Mouse (Mus musculus) E14TG2a.4 (cell line): Measurements from ENCODE around the gene Ube2f.

ENCODE experiments used
- H3K27me3 ChIP-seq: 2 replicates; pipeline ENCODE4 v1.6.1; 2014; ENCODE audit warnings: low read length, control low read depth; ENCODE audit not compliant: insufficient read depth
- H3K36me3 ChIP-seq: 2 replicates; pipeline ENCODE4 v1.6.1; 2014; ENCODE audit warnings: low read length, control low read depth; ENCODE audit not compliant: insufficient read depth
- H3K4me1 ChIP-seq: replicated peaks from 2 replicates; pipeline ENCODE4 v1.6.1; 2014; ENCODE audit warnings: low read depth, low read length, control low read depth
- H3K4me3 ChIP-seq: replicated peaks from 2 replicates; pipeline ENCODE4 v1.5.1; 2014; ENCODE audit warnings: mild to moderate bottlenecking, low read length
- H3K9me3 ChIP-seq: 2 replicates; pipeline ENCODE4 v1.6.1; 2014; ENCODE audit warnings: low read length, control low read depth
- CTCF ChIP-seq: conservative IDR thresholded peaks from 2 replicates; pipeline ENCODE4 v1.5.1; 2014; ENCODE audit warnings: low read length
- NANOG ChIP-seq: IDR thresholded peaks from 2 replicates; pipeline ENCODE4 v1.6.1; 2014; ENCODE audit warnings: borderline replicate concordance, low read length, mixed read lengths
- POU5F1 ChIP-seq: IDR thresholded peaks from 2 replicates; pipeline ENCODE4 v1.6.1; 2014; ENCODE audit warnings: low read length, borderline replicate concordance

The Ube2f gene

GRCm38 (mm10) chr1:91226562-91226961 lies 23.5 kb upstream of the Ube2f start:
- H3K4me1 ChIP-seq: peaks cover 14% of the 10 kb centered on the region
- H3K9me3 ChIP-seq: peaks cover 3% of the 10 kb centered on the region; the same call in 1 of the 2 replicates
- no peak for TF ChIP-seq CTCF
- TF ChIP-seq NANOG: no peak
- no peak for TF ChIP-seq POU5F1

GRCm38 (mm10) chr1:91227381-91228054 lies 22.6 kb upstream of the Ube2f start:
- Histone ChIP-seq H3K27me3 (peaks cover 23% of the 10 kb centered on the region), H3K36me3 (no peaks in the 10 kb centered on the region), H3K9me3 (peaks cover 3% of the 10 kb centered on the region; the same call in 1 of the 2 replicates), H3K4me3 (no peak overlapping the region), H3K4me1 (peaks cover 14% of the 10 kb centered on the region)
- TF ChIP-seq POU5F1 (no peak), CTCF (no peak), NANOG (no peak)

More at GRCm38 (mm10) chr1:91226562-91226961, 23.5 kb upstream of the Ube2f start:
- Histone ChIP-seq H3K4me3 (no peak overlapping the region), H3K36me3 (no peaks in the 10 kb centered on the region), H3K27me3 (peaks cover 23% of the 10 kb centered on the region)

GRCm38 (mm10) chr1:91231142-91231541 lies 19.0 kb upstream of the Ube2f start:
- TF ChIP-seq NANOG: peak; percentile 17; the same call in 1 of the 2 replicates
- no peak for TF ChIP-seq CTCF
- TF ChIP-seq POU5F1: no peak
- H3K4me3 ChIP-seq: no peak overlapping the region
- H3K4me1 ChIP-seq: peaks cover 14% of the 10 kb centered on the region
- peaks cover 20% of the 10 kb centered on the region for H3K27me3 ChIP-seq
- no peaks in the 10 kb centered on the region for H3K36me3 ChIP-seq
- peaks cover 3% of the 10 kb centered on the region; the same call in 1 of the 2 replicates for H3K9me3 ChIP-seq

GRCm38 (mm10) chr1:91231896-91232295 lies 18.2 kb upstream of the Ube2f start:
- Histone ChIP-seq H3K4me3 (no peak overlapping the region), H3K36me3 (no peaks in the 10 kb centered on the region), H3K27me3 (peaks cover 18% of the 10 kb centered on the region; the same call in 1 of the 2 replicates), H3K4me1 (peaks cover 14% of the 10 kb centered on the region), H3K9me3 (peaks cover 3% of the 10 kb centered on the region; the same call in 1 of the 2 replicates)
- peak; percentile 51; the same call in 1 of the 2 replicates for TF ChIP-seq NANOG
- TF ChIP-seq CTCF: no peak

- H3K36me3 ChIP-seq: no peaks in the 10 kb centered on the region
- no peak overlapping the region for H3K4me3 ChIP-seq
- 0 out of 2 replicates have a peak, but pooled peaks cover 3% of the 10 kb centered on the region for H3K27me3 ChIP-seq
- TF ChIP-seq CTCF (no peak), NANOG (no peak), POU5F1 (no peak)
- no peaks in the 10 kb centered on the region for H3K4me1 ChIP-seq
- H3K9me3 ChIP-seq: peaks cover 3% of the 10 kb centered on the region; the same call in 1 of the 2 replicates
Measured at GRCm38 (mm10) chr1:91235395-91235794, 14.7 kb upstream of the Ube2f start.

GRCm38 (mm10) chr1:91237676-91238075 lies 12.4 kb upstream of the Ube2f start:
- H3K36me3 ChIP-seq: no peaks in the 10 kb centered on the region
- H3K9me3 ChIP-seq: no peaks in the 10 kb centered on the region
- no peaks in the 10 kb centered on the region for H3K4me1 ChIP-seq
- H3K4me3 ChIP-seq: no peak overlapping the region
- no peak for TF ChIP-seq CTCF
- no peak for TF ChIP-seq POU5F1
- TF ChIP-seq NANOG: no peak
- peaks cover 5% of the 10 kb centered on the region; the same call in 1 of the 2 replicates for H3K27me3 ChIP-seq

- Histone ChIP-seq H3K9me3 (no peaks in the 10 kb centered on the region), H3K4me3 (no peak overlapping the region), H3K4me1 (no peaks in the 10 kb centered on the region), H3K36me3 (no peaks in the 10 kb centered on the region), H3K27me3 (peaks cover 5% of the 10 kb centered on the region; the same call in 1 of the 2 replicates)
- TF ChIP-seq CTCF: 0 out of 2 replicates have a peak, but pooled peaks have one; percentile 22
- no peak for TF ChIP-seq POU5F1
Measured at GRCm38 (mm10) chr1:91239112-91239511, 11.0 kb upstream of the Ube2f start.

- no peak overlapping the region for H3K4me3 ChIP-seq
- H3K9me3 ChIP-seq: no peaks in the 10 kb centered on the region
- no peaks in the 10 kb centered on the region for H3K4me1 ChIP-seq
- no peak for TF ChIP-seq POU5F1
- TF ChIP-seq NANOG: no peak
- no peak for TF ChIP-seq CTCF
- H3K27me3 ChIP-seq: peaks cover 5% of the 10 kb centered on the region; the same call in 1 of the 2 replicates
- no peaks in the 10 kb centered on the region for H3K36me3 ChIP-seq
Measured at GRCm38 (mm10) chr1:91239800-91240199, 10.3 kb upstream of the Ube2f start.
